Mouse (Mus musculus) stomach, embryonic 14.5 days (tissue): ENCODE measurements around the gene Smg1. TPM values are rescaled to one million over a fixed set of nuclear protein-coding genes. Genes with fewer than 3 reads are reported as not detected.
"Not testable (repeated sequence)": the region's sequence is repeated elsewhere in the genome, so short reads cannot be mapped to it uniquely, and the experiment has no call there.

Experiments
- ATAC-seq: fragments of 200-750 bp; cut with Nextera tagmentation; 2 replicates; pipeline ENCODE4 v1.8.0; 2017; ENCODE audit warnings: low read depth, moderate TSS enrichment; ENCODE audit not compliant: insufficient number of reproducible peaks, insufficient read depth, low FRiP score
- H3K27ac ChIP-seq: fragments of 300-500 bp; sonication (generic); 2 replicates; pipeline ENCODE4 v1.5.1; 2014; ENCODE audit warnings: mild to moderate bottlenecking, low read length, moderate library complexity, mixed read lengths
- H3K27me3 ChIP-seq: fragments of 300-500 bp; sonication (generic); 2 replicates; pipeline ENCODE4 v1.6.1; 2014; ENCODE audit warnings: low read length, control low read depth, mixed read lengths; ENCODE audit not compliant: control insufficient read depth, insufficient read depth
- H3K36me3 ChIP-seq: fragments of 300-500 bp; sonication (generic); 2 replicates; pipeline ENCODE4 v1.6.1; 2014; ENCODE audit warnings: mild to moderate bottlenecking, control low read depth, low read length, moderate library complexity, mixed read lengths; ENCODE audit not compliant: control insufficient read depth, insufficient read depth
- H3K4me1 ChIP-seq: fragments of 300-500 bp; sonication (generic); 2 replicates; pipeline ENCODE4 v1.6.1; 2014; ENCODE audit warnings: low read length, control low read depth, mixed read lengths; ENCODE audit not compliant: control insufficient read depth, insufficient read depth
- H3K4me2 ChIP-seq: fragments of 300-500 bp; sonication (generic); replicated peaks from 2 replicates; pipeline ENCODE4 v1.6.1; 2014; ENCODE audit warnings: low read depth, low read length, control low read depth
- H3K4me3 ChIP-seq: fragments of 300-500 bp; sonication (generic); 2 replicates; pipeline ENCODE4 v1.5.1; 2014; ENCODE audit warnings: low read depth, low read length, control low read depth
- H3K9ac ChIP-seq: fragments of 300-500 bp; sonication (generic); replicated peaks from 2 replicates; pipeline ENCODE4 v1.6.1; 2014; ENCODE audit warnings: low read depth, mild to moderate bottlenecking, control low read depth, low read length, moderate library complexity, mixed read lengths
- H3K9me3 ChIP-seq: fragments of 300-500 bp; sonication (generic); 2 replicates; pipeline ENCODE4 v1.6.1; 2016; ENCODE audit warnings: low read depth, low read length, control low read depth; ENCODE audit not compliant: control insufficient read depth
- WGBS: fragments of 180-500 bp; shearing (Covaris S2); extraction: QIAGEN DNeasy Blood & Tissue Kit; methylation state at CpG from one replicate; pipeline ENCODE4 v1.1.7; 2014; 5-methylcytosine and 5-hydroxymethylcytosine counted together
- polyA plus RNA-seq: library from polyadenylated mRNA; unstranded; fragments of >200 nt; fragmentation: Nextera tagmentation; extraction: Ambion mirVana; gene quantifications from 2 replicates; pipeline ENCODE4 v1.2.1, GENCODE M21; 2014

Smg1 gene
- polyA plus RNA-seq, 1 experiment from 2014 or later = 41.6 TPM

DNA sequence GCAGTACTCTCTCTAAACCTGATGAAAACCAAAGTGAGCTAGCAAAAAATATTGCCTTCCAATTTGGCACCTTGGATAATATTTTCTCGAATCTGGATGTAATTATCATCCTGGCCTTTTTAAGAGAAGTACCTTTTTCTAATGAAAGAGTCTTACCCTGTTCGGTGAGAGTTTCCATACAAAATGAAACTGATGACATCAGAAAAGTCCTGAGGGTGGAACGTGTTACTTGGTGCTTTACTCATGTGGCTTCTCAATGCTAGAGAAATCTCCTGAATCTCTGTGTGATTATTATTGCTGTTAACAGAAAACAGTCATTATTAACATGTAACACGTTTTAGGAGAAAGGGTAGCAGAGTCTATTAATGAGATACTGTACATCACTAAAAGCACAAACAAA lies 57.6 kb downstream of the Smg1 start:
- H3K27me3 ChIP-seq = no peaks in the 10 kb centered on the region
- H3K9me3 ChIP-seq = no peaks in the 10 kb centered on the region
- H3K9ac ChIP-seq = no peak overlapping the region
- no peak overlapping the region for H3K4me3 ChIP-seq
- H3K36me3 ChIP-seq = peaks cover 56% of the 10 kb centered on the region
- no peak overlapping the region for H3K4me2 ChIP-seq
- WGBS = 92% methylated on average over 4 of the region's 4 CpGs
- H3K27ac ChIP-seq = no peak overlapping the region
- no peaks in the 10 kb centered on the region for H3K4me1 ChIP-seq
- ATAC-seq = no peak

DNA sequence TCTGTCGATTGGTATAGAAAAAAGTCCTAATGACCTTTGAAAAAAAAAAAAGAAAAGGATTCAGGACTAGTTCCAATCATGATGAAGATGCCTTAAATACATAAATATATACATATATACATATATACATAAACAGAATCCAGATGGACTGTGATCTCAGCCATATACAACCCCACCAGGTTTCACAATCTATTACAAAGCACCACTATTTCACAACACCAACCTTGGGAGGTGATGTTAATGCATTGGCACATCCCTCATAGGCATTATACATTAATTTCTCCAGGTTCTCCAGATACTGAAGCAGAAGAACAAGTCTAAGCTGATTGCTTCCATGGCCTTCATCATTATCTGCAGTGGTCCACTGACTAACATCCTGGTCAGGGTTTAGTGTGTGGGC lies 58.9 kb downstream of the Smg1 start:
- Histone ChIP-seq H3K27ac (no peak overlapping the region), H3K4me1 (no peaks in the 10 kb centered on the region), H3K9ac (no peak overlapping the region), H3K27me3 (no peaks in the 10 kb centered on the region), H3K4me2 (no peak overlapping the region), H3K9me3 (no peaks in the 10 kb centered on the region), H3K36me3 (peaks cover 62% of the 10 kb centered on the region), H3K4me3 (no peak overlapping the region)
- no peak for ATAC-seq
- 81% methylated on average over 1 of the region's 1 CpGs for WGBS

DNA sequence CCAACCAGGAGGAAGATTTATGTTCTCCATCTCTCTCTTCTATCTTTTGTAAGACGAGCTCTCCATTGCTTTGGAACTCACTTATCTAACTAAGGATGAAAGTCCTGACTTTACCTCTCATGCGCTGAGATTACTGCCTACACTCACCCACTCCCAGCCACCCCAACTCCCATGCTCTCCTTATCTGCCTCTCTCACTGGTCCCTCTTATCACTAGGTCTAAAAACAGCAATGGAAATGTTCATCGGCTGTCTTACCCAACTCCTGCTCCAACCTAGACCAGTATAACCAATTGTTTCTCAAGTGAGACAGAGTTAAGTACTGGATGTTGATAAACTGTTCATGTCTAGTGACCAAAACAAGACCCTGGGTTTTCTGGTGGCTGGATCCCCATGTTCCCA lies 62.3 kb downstream of the Smg1 start:
- Histone ChIP-seq H3K4me3 (no peak overlapping the region), H3K9ac (no peak overlapping the region), H3K27ac (no peak overlapping the region), H3K4me1 (no peaks in the 10 kb centered on the region), H3K36me3 (peaks cover 65% of the 10 kb centered on the region), H3K9me3 (no peaks in the 10 kb centered on the region), H3K4me2 (no peak overlapping the region), H3K27me3 (no peaks in the 10 kb centered on the region)
- 87% methylated on average over 3 of the region's 3 CpGs for WGBS
- no peak for ATAC-seq

DNA sequence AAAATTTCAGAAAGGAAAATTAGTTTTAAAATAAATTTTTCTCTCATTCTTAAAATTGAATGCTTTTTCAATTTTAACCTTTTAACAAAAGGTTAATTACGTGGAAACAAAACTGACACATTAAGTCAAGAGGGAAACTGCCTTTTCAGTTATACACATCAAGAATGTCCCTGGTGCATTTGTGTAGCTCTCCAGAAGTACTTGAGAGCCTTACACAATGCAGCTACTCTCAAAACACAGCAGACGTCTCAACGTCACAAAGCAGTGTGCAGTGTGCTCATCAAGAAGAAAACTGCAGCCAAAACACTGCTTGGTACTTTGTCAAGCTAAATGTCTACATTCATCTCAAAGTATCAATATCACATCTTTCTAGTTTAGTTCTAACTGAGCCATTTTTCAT lies 63.7 kb downstream of the Smg1 start:
- H3K4me1 ChIP-seq = no peaks in the 10 kb centered on the region
- H3K36me3 ChIP-seq = peaks cover 53% of the 10 kb centered on the region
- WGBS = 84% methylated on average over 3 of the region's 3 CpGs
- H3K27ac ChIP-seq = no peak overlapping the region
- H3K27me3 ChIP-seq = no peaks in the 10 kb centered on the region
- H3K4me3 ChIP-seq = no peak overlapping the region
- H3K9me3 ChIP-seq = no peaks in the 10 kb centered on the region
- no peak overlapping the region for H3K9ac ChIP-seq
- ATAC-seq = no peak
- H3K4me2 ChIP-seq = no peak overlapping the region

DNA sequence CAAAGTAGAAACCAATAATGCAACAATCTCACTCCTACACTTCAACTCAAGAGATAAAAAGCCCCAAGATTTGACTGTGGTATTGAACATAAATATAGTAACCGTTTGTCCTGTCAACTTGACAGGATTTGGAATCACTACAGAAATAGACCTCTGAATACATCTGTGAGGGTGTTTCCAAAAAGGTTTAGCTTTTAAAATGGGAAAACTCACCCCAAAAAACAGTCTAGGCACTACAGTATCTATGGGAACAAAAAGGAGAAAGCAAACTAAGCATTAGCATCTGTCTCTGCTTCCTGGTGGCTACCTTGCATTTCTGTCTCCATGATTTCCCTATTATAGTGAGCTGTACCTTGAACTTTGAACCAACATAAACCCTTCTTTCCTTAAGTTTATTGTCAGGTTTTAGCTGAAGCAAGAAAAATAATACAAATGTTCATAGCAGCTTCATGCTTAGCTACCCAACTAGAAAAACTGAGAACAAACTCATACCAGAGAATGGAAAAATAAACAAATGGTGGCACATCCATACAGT lies 67.6 kb downstream of the Smg1 start:
- Histone ChIP-seq H3K36me3 (peaks cover 45% of the 10 kb centered on the region), H3K9me3 (no peaks in the 10 kb centered on the region), H3K4me2 (no peak overlapping the region), H3K27ac (no peak overlapping the region), H3K27me3 (no peaks in the 10 kb centered on the region), H3K4me1 (no peaks in the 10 kb centered on the region), H3K4me3 (no peak overlapping the region), H3K9ac (no peak overlapping the region)
- 81% methylated on average over 1 of the region's 1 CpGs for WGBS
- no peak for ATAC-seq

DNA sequence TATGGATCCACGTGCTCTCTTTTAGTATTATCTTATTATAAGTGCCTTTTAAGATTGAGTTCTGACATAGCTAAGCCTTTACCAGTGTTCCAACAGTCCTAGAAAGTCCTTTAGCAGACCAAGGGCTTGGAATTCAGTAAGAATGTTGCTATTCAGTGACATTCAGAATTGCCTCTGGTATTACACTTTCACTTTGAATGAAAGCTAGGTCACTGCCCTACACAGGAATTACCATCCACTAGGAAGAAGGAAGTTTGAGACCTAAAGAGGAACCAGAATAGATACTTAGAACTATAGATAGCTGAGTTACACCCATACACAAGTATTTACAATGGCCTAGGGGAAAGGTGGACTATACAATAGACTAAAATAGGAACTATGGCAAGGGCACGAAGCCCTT lies 73.3 kb downstream of the Smg1 start:
- 86% methylated on average over 2 of the region's 2 CpGs for WGBS
- ATAC-seq, H3K27me3 ChIP-seq, H3K4me3 ChIP-seq, H3K9ac ChIP-seq, H3K9me3 ChIP-seq, H3K4me1 ChIP-seq, H3K4me2 ChIP-seq, H3K27ac ChIP-seq: not testable (repeated sequence)
- H3K36me3 ChIP-seq = peaks cover 68% of the 10 kb centered on the region

DNA sequence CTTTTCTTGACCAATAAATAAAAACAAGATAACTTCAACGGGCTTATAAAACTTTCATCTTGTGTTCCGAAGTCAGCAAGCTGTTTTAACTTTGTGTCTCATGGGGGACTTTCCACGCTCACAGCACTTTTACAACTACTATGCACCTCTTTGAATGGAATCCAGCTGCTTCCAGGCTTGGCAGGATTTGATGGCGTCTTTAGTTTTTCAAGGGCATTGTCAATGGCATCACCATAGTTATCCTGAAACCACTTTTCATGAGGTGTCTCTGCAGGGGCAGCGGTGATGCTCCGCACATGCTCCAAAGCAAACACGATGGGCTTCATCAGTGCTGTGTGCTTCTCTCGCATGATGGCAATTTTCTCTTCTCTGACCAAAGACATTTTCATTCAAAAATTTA lies 80.5 kb downstream of the Smg1 start:
- no peak for ATAC-seq
- Histone ChIP-seq H3K4me1 (no peaks in the 10 kb centered on the region), H3K9me3 (no peaks in the 10 kb centered on the region), H3K9ac (no peak overlapping the region), H3K4me2 (no peak overlapping the region), H3K27me3 (no peaks in the 10 kb centered on the region), H3K36me3 (peaks cover 57% of the 10 kb centered on the region), H3K4me3 (no peak overlapping the region), H3K27ac (no peak overlapping the region)
- WGBS = 93% methylated on average over 8 of the region's 8 CpGs

DNA sequence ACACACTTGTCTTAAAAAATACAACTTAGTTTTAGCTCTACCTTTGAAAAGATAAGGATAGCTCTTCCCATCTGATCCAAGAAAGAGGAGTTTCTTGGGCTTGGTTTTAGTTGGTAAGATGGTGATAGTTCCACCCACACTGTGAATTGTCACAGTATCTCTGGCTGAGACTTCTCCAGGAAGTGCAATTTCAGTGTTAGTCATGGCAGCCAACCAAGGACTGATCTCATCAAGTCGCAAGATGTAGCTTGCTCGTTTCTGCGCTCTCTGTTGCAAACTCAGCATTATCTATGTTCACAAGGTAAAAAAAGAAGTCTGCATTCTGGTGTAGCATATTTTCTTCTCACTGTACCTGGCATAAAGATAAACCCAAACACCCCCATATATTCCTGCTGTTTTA lies 83.3 kb downstream of the Smg1 start:
- Histone ChIP-seq H3K4me3 (no peak overlapping the region), H3K9me3 (no peaks in the 10 kb centered on the region), H3K36me3 (peaks cover 53% of the 10 kb centered on the region), H3K27me3 (no peaks in the 10 kb centered on the region), H3K4me1 (no peaks in the 10 kb centered on the region), H3K9ac (no peak overlapping the region), H3K4me2 (no peak overlapping the region), H3K27ac (no peak overlapping the region)
- no peak for ATAC-seq
- 94% methylated on average over 3 of the region's 3 CpGs for WGBS

DNA sequence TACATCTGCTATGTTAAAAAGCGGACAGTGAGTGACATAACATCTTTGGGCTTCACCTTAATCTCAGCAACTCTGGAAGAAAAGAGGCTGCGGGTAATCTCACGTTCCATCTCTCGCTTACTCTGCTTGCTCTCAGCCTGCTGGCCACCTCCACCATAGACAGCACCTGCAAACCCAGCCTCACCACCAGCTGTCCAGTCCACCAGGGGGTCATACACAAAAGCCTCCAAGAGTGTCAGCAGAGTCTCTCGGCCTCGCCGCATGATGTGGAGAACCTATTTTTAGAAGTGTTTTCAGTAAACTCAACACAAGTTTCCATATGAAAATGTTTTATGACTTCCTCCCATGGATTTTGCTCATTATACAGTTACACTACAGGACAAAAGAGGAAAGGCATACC lies 87.0 kb downstream of the Smg1 start:
- 91% methylated on average over 7 of the region's 7 CpGs for WGBS
- Histone ChIP-seq H3K27ac (no peak overlapping the region), H3K9me3 (no peaks in the 10 kb centered on the region), H3K4me3 (no peak overlapping the region), H3K9ac (no peak overlapping the region), H3K4me1 (no peaks in the 10 kb centered on the region), H3K4me2 (no peak overlapping the region), H3K27me3 (no peaks in the 10 kb centered on the region), H3K36me3 (peaks cover 69% of the 10 kb centered on the region)
- ATAC-seq = no peak
